Mouse (Mus musculus): ENCODE results near the gene Syne4. TPM values are rescaled to one million over a fixed set of nuclear protein-coding genes. Genes with fewer than 3 reads are reported as not detected.

Syne4 gene
- polyA plus RNA-seq, 1 experiment from 2014 or later, result 18.9 TPM

GRCm38 (mm10) chr7:30321539-30322284, 7.1 kb downstream of the Syne4 start, which contains the start of gene E130208F15Rik:
E130208F15Rik (plus strand) TSS chr7:30321740.
- Histone ChIP-seq H3K9ac (replicated peaks) (peak within 1 kb of the TSS; percentile 80), H3K4me1 (peaks cover 18% of the 10 kb centered on the region), H3K27me3 (replicated peaks) (peaks cover 7% of the 10 kb centered on the region; the same call in 1 of the 2 replicates), H3K27ac (replicated peaks) (peak within 1 kb of the TSS; percentile 90), H3K36me3 (peaks cover 4% of the 10 kb centered on the region; the same call in 1 of the 2 replicates), H3K4me2 (peak within 1 kb of the TSS; percentile 79), H3K4me3 (replicated peaks) (peak within 1 kb of the TSS; percentile 91), H3K9me3 (replicated peaks) (no peaks in the 10 kb centered on the region)
- peak; percentile 70 for ATAC-seq (ENCODE audit: low FRiP score)
- WGBS, result under 1% methylated on average over 59 of the region's 63 CpGs

GRCm38 (mm10) chr7:30322285-30322667, 7.7 kb downstream of the Syne4 start:
- Histone ChIP-seq H3K4me2 (peak overlapping the region; percentile 79), H3K4me1 (peaks cover 18% of the 10 kb centered on the region), H3K27ac (replicated peaks) (peak overlapping the region; percentile 90), H3K9ac (replicated peaks) (peak overlapping the region; percentile 80), H3K9me3 (replicated peaks) (no peaks in the 10 kb centered on the region), H3K4me3 (replicated peaks) (peak overlapping the region; percentile 91), H3K36me3 (peaks cover 3% of the 10 kb centered on the region; the same call in 1 of the 2 replicates), H3K27me3 (replicated peaks) (peaks cover 7% of the 10 kb centered on the region; the same call in 1 of the 2 replicates)
- under 1% methylated on average over 20 of the region's 20 CpGs for WGBS
- peak; percentile 99 for ATAC-seq (ENCODE audit: low FRiP score)

- H3K27ac ChIP-seq (replicated peaks), result peak overlapping the region; percentile 71; the same call in 1 of the 2 replicates
- 37% methylated on average over 6 of the region's 6 CpGs for WGBS
Measured at GRCm38 (mm10) chr7:30322865-30323264, 8.3 kb downstream of the Syne4 start.

GRCm38 (mm10) chr7:30323795-30324194, 9.2 kb downstream of the Syne4 start, which contains the start of gene Sdhaf1:
Sdhaf1 (minus strand) TSS chr7:30323895.
- no peaks in the 10 kb centered on the region for H3K36me3 ChIP-seq
- peaks cover 7% of the 10 kb centered on the region; the same call in 1 of the 2 replicates for H3K27me3 ChIP-seq (replicated peaks)
- no peak for ATAC-seq (ENCODE audit: low FRiP score)
- peak within 1 kb of the TSS; percentile 71; the same call in 1 of the 2 replicates for H3K27ac ChIP-seq (replicated peaks)
- H3K4me3 ChIP-seq (replicated peaks), result peak within 1 kb of the TSS; percentile 91
- H3K4me1 ChIP-seq, result peaks cover 18% of the 10 kb centered on the region
- 78% methylated on average over 3 of the region's 3 CpGs for WGBS
- peak within 1 kb of the TSS; percentile 79 for H3K4me2 ChIP-seq
- peak within 1 kb of the TSS; percentile 21; the same call in 1 of the 2 replicates for H3K9ac ChIP-seq (replicated peaks)
- no peaks in the 10 kb centered on the region for H3K9me3 ChIP-seq (replicated peaks)

More at GRCm38 (mm10) chr7:30322865-30323264, 8.3 kb downstream of the Syne4 start:
- peaks cover 7% of the 10 kb centered on the region; the same call in 1 of the 2 replicates for H3K27me3 ChIP-seq (replicated peaks)
- H3K9ac ChIP-seq (replicated peaks), result peak overlapping the region; percentile 21; the same call in 1 of the 2 replicates
- no peaks in the 10 kb centered on the region for H3K9me3 ChIP-seq (replicated peaks)
- peaks cover 18% of the 10 kb centered on the region for H3K4me1 ChIP-seq
- no peak for ATAC-seq (ENCODE audit: low FRiP score)
- no peaks in the 10 kb centered on the region for H3K36me3 ChIP-seq
- H3K4me2 ChIP-seq, result peak overlapping the region; percentile 79
- H3K4me3 ChIP-seq (replicated peaks), result peak overlapping the region; percentile 91

- whole genome bisulfite sequencing, result 88% methylated on average over 5 of the region's 5 CpGs
- no peak for ATAC-seq (ENCODE audit: low FRiP score)
- Histone ChIP-seq H3K27ac (replicated peaks) (no peak overlapping the region), H3K4me3 (replicated peaks) (no peak overlapping the region), H3K9ac (replicated peaks) (no peak overlapping the region), H3K4me2 (no peak overlapping the region), H3K27me3 (replicated peaks) (peaks cover 10% of the 10 kb centered on the region; the same call in 1 of the 2 replicates), H3K4me1 (peaks cover 18% of the 10 kb centered on the region), H3K36me3 (no peaks in the 10 kb centered on the region), H3K9me3 (replicated peaks) (no peaks in the 10 kb centered on the region)
Measured at GRCm38 (mm10) chr7:30324300-30324944, 9.8 kb downstream of the Syne4 start.

- Histone ChIP-seq H3K9ac (replicated peaks) (no peak overlapping the region), H3K4me3 (replicated peaks) (no peak overlapping the region), H3K4me1 (peaks cover 18% of the 10 kb centered on the region), H3K27ac (replicated peaks) (no peak overlapping the region), H3K36me3 (no peaks in the 10 kb centered on the region), H3K27me3 (replicated peaks) (peaks cover 10% of the 10 kb centered on the region; the same call in 1 of the 2 replicates), H3K9me3 (replicated peaks) (no peaks in the 10 kb centered on the region), H3K4me2 (no peak overlapping the region)
- no peak for ATAC-seq (ENCODE audit: low FRiP score)
- 55% methylated on average over 2 of the region's 2 CpGs for WGBS
Measured at GRCm38 (mm10) chr7:30325364-30325763, 10.8 kb downstream of the Syne4 start.

GRCm38 (mm10) chr7:30326427-30326826, 11.8 kb downstream of the Syne4 start:
- Histone ChIP-seq H3K27me3 (replicated peaks) (peaks cover 10% of the 10 kb centered on the region; the same call in 1 of the 2 replicates), H3K9me3 (replicated peaks) (no peaks in the 10 kb centered on the region), H3K4me2 (no peak overlapping the region)

GRCm38 (mm10) chr7:30327140-30327539, 12.5 kb downstream of the Syne4 start:
- no peak overlapping the region for H3K27ac ChIP-seq (replicated peaks)
- H3K4me2 ChIP-seq, result no peak overlapping the region
- H3K4me1 ChIP-seq, result peaks cover 18% of the 10 kb centered on the region
- peaks cover 10% of the 10 kb centered on the region; the same call in 1 of the 2 replicates for H3K27me3 ChIP-seq (replicated peaks)
- H3K4me3 ChIP-seq (replicated peaks), result no peak overlapping the region
- no peaks in the 10 kb centered on the region for H3K9me3 ChIP-seq (replicated peaks)
- no peak for ATAC-seq (ENCODE audit: low FRiP score)
- 42% methylated on average over 15 of the region's 15 CpGs for WGBS
- no peak overlapping the region for H3K9ac ChIP-seq (replicated peaks)
- H3K36me3 ChIP-seq, result no peaks in the 10 kb centered on the region

More at GRCm38 (mm10) chr7:30326427-30326826, 11.8 kb downstream of the Syne4 start:
- no peak overlapping the region for H3K9ac ChIP-seq (replicated peaks)
- H3K36me3 ChIP-seq, result no peaks in the 10 kb centered on the region
- ATAC-seq (ENCODE audit: low FRiP score), result no peak
- H3K4me1 ChIP-seq, result peaks cover 13% of the 10 kb centered on the region
- H3K4me3 ChIP-seq (replicated peaks), result no peak overlapping the region
- H3K27ac ChIP-seq (replicated peaks), result no peak overlapping the region

- Histone ChIP-seq H3K4me3 (replicated peaks) (no peak overlapping the region), H3K9me3 (replicated peaks) (no peaks in the 10 kb centered on the region), H3K9ac (replicated peaks) (no peak overlapping the region), H3K27me3 (replicated peaks) (peaks cover 10% of the 10 kb centered on the region; the same call in 1 of the 2 replicates), H3K4me1 (peaks cover 23% of the 10 kb centered on the region), H3K4me2 (no peak overlapping the region), H3K27ac (replicated peaks) (no peak overlapping the region), H3K36me3 (no peaks in the 10 kb centered on the region)
- 31% methylated on average over 10 of the region's 10 CpGs for WGBS
- ATAC-seq (ENCODE audit: low FRiP score), result no peak
Measured at GRCm38 (mm10) chr7:30328379-30328778, 13.8 kb downstream of the Syne4 start.

GRCm38 (mm10) chr7:30331887-30332286, 17.3 kb downstream of the Syne4 start:
- 2% methylated on average over 13 of the region's 13 CpGs for WGBS
- H3K4me2 ChIP-seq, result peak overlapping the region; percentile 56
- peak overlapping the region; percentile 29 for H3K4me3 ChIP-seq (replicated peaks)
- H3K9ac ChIP-seq (replicated peaks), result no peak overlapping the region
- peak overlapping the region; percentile 49 for H3K27ac ChIP-seq (replicated peaks)
- H3K27me3 ChIP-seq (replicated peaks), result peaks cover 24% of the 10 kb centered on the region
- peaks cover 37% of the 10 kb centered on the region for H3K4me1 ChIP-seq
- peak; percentile 94 for ATAC-seq (ENCODE audit: low FRiP score)
- no peaks in the 10 kb centered on the region for H3K36me3 ChIP-seq
- H3K9me3 ChIP-seq (replicated peaks), result no peaks in the 10 kb centered on the region

- H3K27me3 ChIP-seq (replicated peaks), result peaks cover 24% of the 10 kb centered on the region
- no peak overlapping the region for H3K9ac ChIP-seq (replicated peaks)
- H3K4me3 ChIP-seq (replicated peaks), result peak overlapping the region; percentile 29; the same call in 1 of the 2 replicates
- peaks cover 37% of the 10 kb centered on the region for H3K4me1 ChIP-seq
- no peaks in the 10 kb centered on the region for H3K9me3 ChIP-seq (replicated peaks)
- H3K4me2 ChIP-seq, result peak overlapping the region; percentile 56
- H3K27ac ChIP-seq (replicated peaks), result peak overlapping the region; percentile 60; the same call in 1 of the 2 replicates
- no peaks in the 10 kb centered on the region for H3K36me3 ChIP-seq
- ATAC-seq (ENCODE audit: low FRiP score), result no peak
- WGBS, result 57% methylated on average over 18 of the region's 18 CpGs
Measured at GRCm38 (mm10) chr7:30332622-30333259, 18.1 kb downstream of the Syne4 start.

All from neural tube, embryonic 15.5 days (tissue).